Mouse (Mus musculus) testis, adult 2 months (tissue): Measurements from ENCODE around the gene Recql5. TPM values are rescaled to one million over a fixed set of nuclear protein-coding genes. Genes with fewer than 3 reads are reported as not detected.

Experiments
- H3K27ac ChIP-seq: fragments of 200-500 bp; 2 replicates; pipeline ENCODE4 v1.5.1; 2012; ENCODE audit warnings: low read depth, low read length; ENCODE audit not compliant: control insufficient read depth, insufficient read depth
- H3K27me3 ChIP-seq: fragments of 200-500 bp; 2 replicates; pipeline ENCODE4 v1.6.1; 2012; ENCODE audit warnings: mild to moderate bottlenecking, low read length, moderate library complexity; ENCODE audit not compliant: control insufficient read depth, insufficient read depth
- H3K36me3 ChIP-seq: fragments of 200-500 bp; 2 replicates; pipeline ENCODE4 v1.6.1; 2012; ENCODE audit warnings: mild to moderate bottlenecking, low read length; ENCODE audit not compliant: control insufficient read depth, insufficient read depth
- H3K4me1 ChIP-seq: fragments of 200-500 bp; 2 replicates; pipeline ENCODE4 v1.6.1; 2012; ENCODE audit warnings: low read length; ENCODE audit not compliant: control insufficient read depth, insufficient read depth
- H3K4me3 ChIP-seq: fragments of 200-500 bp; 2 replicates; pipeline ENCODE4 v1.5.1; 2012; ENCODE audit warnings: low read depth, mild to moderate bottlenecking, low read length, moderate library complexity, mixed read lengths; ENCODE audit not compliant: control insufficient read depth
- CTCF ChIP-seq: fragments of 200-500 bp; IDR thresholded peaks from 2 replicates; pipeline ENCODE4 v1.5.1; 2012; ENCODE audit warnings: low read depth, mild to moderate bottlenecking, inconsistent platforms, low read length, moderate library complexity; ENCODE audit not compliant: control insufficient read depth, insufficient read depth, insufficient replicate concordance
- POLR2A ChIP-seq: fragments of 200-500 bp; IDR thresholded peaks from 2 replicates; pipeline ENCODE4 v1.6.1; 2012; ENCODE audit warnings: low read depth, mild to moderate bottlenecking, inconsistent platforms, low read length, moderate library complexity; ENCODE audit not compliant: control insufficient read depth
- polyA plus RNA-seq: library from polyadenylated mRNA; depleted of rRNA; stranded (reverse); fragments of >200 nt; gene quantifications from 2 replicates; pipeline ENCODE4 v1.2.3, GENCODE M21; 2012

Recql5 gene
- polyA plus RNA-seq, 1 experiment, result 30.3 TPM

DNA sequence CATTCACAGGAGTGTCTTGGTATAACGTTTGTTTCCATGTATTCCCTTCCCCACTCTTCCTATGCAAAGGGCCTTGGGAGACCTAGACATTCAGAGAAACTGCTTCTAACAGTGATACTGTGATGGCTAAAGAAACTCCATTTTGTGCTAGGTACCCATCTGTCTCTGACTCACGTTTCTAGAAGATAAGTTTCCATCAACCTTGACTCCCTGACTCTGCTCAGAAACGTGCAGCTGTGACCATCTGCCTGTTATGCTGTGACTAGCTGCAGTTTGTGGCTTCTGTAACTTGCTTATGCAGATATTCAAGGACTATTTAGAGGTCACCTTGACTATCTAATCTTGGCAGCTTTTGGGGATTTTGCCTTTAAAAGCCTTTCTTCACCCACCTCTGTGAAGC lies 2.0 kb downstream of the Recql5 start:
- H3K4me3 ChIP-seq, result peak overlapping the region; percentile 48; the same call in 1 of the 2 replicates
- H3K27me3 ChIP-seq, result no peaks in the 10 kb centered on the region
- no peak for TF ChIP-seq POLR2A
- TF ChIP-seq CTCF, result no peak
- peaks cover 2% of the 10 kb centered on the region; the same call in 1 of the 2 replicates for H3K36me3 ChIP-seq
- peaks cover 6% of the 10 kb centered on the region for H3K4me1 ChIP-seq
- no peak overlapping the region for H3K27ac ChIP-seq

- H3K27ac ChIP-seq, result no peak overlapping the region
- TF ChIP-seq CTCF (no peak), POLR2A (no peak)
- H3K4me1 ChIP-seq, result peaks cover 4% of the 10 kb centered on the region; the same call in 1 of the 2 replicates
- H3K4me3 ChIP-seq, result no peak overlapping the region
- peaks cover 2% of the 10 kb centered on the region; the same call in 1 of the 2 replicates for H3K36me3 ChIP-seq
- H3K27me3 ChIP-seq, result no peaks in the 10 kb centered on the region
Observed at GRCm38 (mm10) chr11:115929818-115930217, 3.5 kb downstream of the Recql5 start.

DNA sequence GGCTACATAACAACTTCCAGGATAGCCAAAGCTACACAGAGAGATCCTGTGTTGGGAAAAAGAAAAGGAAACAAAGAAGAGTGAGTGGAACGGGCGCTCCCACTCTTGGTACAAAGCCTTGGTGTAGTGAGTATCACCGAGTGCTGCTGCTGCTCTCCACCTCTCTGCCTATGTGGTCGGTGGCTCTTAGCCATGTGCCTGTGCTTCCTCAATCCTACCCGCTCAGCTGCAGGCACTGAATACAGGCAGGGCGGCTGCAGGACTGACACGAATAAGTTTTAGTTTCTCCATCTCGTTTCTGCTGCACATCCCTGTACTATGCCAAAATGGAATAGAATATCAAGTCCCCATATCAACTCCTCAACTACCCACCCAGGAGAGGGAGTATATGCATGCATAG lies 4.2 kb downstream of the Recql5 start:
- no peak overlapping the region for H3K27ac ChIP-seq
- H3K27me3 ChIP-seq, result no peaks in the 10 kb centered on the region
- peaks cover 2% of the 10 kb centered on the region; the same call in 1 of the 2 replicates for H3K36me3 ChIP-seq
- TF ChIP-seq CTCF, result no peak
- H3K4me1 ChIP-seq, result peaks cover 4% of the 10 kb centered on the region; the same call in 1 of the 2 replicates
- no peak overlapping the region for H3K4me3 ChIP-seq

- H3K4me3 ChIP-seq, result no peak overlapping the region
- H3K27ac ChIP-seq, result no peak overlapping the region
- peaks cover 2% of the 10 kb centered on the region; the same call in 1 of the 2 replicates for H3K36me3 ChIP-seq
- TF ChIP-seq POLR2A (no peak), CTCF (no peak)
- no peaks in the 10 kb centered on the region for H3K4me1 ChIP-seq
- H3K27me3 ChIP-seq, result no peaks in the 10 kb centered on the region
Observed at GRCm38 (mm10) chr11:115921986-115922385, 11.3 kb downstream of the Recql5 start.

GRCm38 (mm10) chr11:115920110-115920818 lies 13.0 kb downstream of the Recql5 start:
- no peaks in the 10 kb centered on the region for H3K27me3 ChIP-seq
- peaks cover 2% of the 10 kb centered on the region; the same call in 1 of the 2 replicates for H3K36me3 ChIP-seq
- H3K27ac ChIP-seq, result no peak overlapping the region
- no peak for TF ChIP-seq CTCF
- TF ChIP-seq POLR2A, result no peak
- H3K4me3 ChIP-seq, result no peak overlapping the region
- no peaks in the 10 kb centered on the region for H3K4me1 ChIP-seq

DNA sequence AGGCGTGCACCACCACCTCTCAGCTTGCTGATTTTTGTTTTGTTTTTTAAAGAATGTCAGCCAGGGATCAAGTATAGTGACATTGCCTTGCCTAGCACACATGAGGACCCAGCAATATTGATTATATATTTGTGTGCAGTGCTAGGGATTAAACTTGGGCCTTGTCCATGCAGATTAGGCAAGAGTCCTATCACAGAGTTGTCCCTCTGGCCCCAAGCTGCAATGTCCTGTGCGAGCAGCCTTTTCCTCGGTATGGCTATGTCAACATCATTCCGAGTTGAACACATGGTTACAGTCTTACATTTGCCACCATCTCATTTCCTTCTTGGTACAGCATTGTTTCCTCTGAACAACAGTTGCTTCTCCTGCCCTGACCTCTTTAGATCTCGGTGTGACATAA lies 14.2 kb downstream of the Recql5 start:
- H3K36me3 ChIP-seq, result peaks cover 2% of the 10 kb centered on the region; the same call in 1 of the 2 replicates
- no peaks in the 10 kb centered on the region for H3K4me1 ChIP-seq
- no peaks in the 10 kb centered on the region for H3K27me3 ChIP-seq
- TF ChIP-seq POLR2A (no peak), CTCF (no peak)
- H3K4me3 ChIP-seq, result no peak overlapping the region
- no peak overlapping the region for H3K27ac ChIP-seq

- Histone ChIP-seq H3K4me3 (no peak overlapping the region), H3K27ac (no peak overlapping the region), H3K27me3 (no peaks in the 10 kb centered on the region), H3K4me1 (no peaks in the 10 kb centered on the region), H3K36me3 (peaks cover 2% of the 10 kb centered on the region; the same call in 1 of the 2 replicates)
- no peak for TF ChIP-seq CTCF
- no peak for TF ChIP-seq POLR2A
Observed at GRCm38 (mm10) chr11:115918637-115919036, 14.6 kb downstream of the Recql5 start.
